Mouse (Mus musculus) olfactory bulb, adult 2 months (tissue): ENCODE measurements at regions not wholly inside any gene's neighbourhood (a gene's known extent, or its start where the extent isn't known, plus 50 kb on each side); places are given as distances from the start of the nearest gene placed in this dataset.

Source experiments
- CTCF ChIP-seq: fragments of 200-500 bp; IDR thresholded peaks from 2 replicates; pipeline ENCODE4 v1.5.1; 2012; ENCODE audit warnings: low read depth, mild to moderate bottlenecking, low read length, moderate library complexity; ENCODE audit not compliant: insufficient read depth
- POLR2A ChIP-seq: fragments of 200-500 bp; IDR thresholded peaks from 2 replicates; pipeline ENCODE4 v1.6.1; 2012; ENCODE audit warnings: mild to moderate bottlenecking, low read depth, low read length, moderate library complexity; ENCODE audit not compliant: insufficient read depth

DNA sequence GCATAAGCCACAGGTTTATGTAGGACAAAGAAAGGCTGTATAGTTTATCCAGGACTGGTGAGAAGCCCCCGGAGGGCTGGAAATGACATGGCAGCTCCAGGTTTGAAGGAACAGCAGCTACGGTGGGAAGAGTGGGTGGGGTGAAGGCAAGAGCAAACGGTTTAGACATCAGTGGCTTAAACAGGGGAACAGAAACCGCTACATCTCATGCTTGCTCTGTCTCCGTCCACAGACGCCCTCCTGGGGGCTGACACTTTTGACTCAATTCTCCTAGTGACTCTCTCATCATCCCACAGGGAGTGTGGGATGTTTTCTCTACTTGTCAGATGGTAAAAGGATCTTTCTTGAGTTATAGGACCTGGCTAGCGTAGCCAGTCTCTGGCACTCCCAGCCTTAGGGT, 129.9 kb downstream of the Pten start:
- TF ChIP-seq CTCF, result no peak
- TF ChIP-seq POLR2A, result no peak
